8 mouse cellular contexts compared by ENCODE assay signal in the genomic region with DNA sequence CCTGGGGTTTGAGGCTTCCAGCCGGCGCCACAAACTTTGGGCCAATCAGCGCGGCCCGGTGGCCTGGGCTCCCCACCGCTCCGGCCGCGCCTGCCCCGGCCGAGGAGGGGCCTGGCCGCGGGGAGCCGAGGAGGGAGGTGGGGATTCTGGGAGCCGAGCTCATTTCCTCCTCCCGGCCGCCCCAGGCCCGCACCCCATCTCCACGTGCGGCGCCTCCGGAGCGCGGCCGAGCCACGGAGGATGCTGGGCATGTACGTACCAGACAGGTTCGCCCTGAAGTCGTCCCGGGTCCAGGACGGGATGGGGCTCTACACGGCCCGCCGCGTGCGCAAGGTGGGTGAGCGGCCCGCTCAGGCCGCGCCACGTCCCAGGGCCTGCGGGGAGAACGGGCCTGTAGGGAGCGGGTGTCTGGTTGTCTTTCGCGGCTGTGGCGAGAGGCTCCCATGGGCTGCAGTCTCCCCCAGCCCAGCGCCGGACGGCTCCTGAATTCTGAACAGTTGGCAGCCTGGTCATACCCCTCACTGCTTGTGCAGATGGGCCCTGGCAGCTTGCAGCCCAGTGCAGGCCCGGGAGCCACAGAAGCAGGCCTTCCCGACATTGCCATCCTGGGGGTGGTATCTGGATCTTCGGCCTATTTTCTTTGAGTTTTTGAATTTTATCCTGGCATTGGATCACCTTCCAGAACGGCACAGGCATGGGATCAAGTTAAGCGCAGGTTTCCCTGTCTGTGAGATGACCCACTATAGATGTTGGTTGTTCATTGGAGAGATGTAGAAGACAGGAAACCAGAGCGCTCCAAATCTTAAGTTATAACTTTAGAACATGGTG. TPM values are rescaled to one million over a fixed set of nuclear protein-coding genes. Genes with fewer than 3 reads are reported as not detected.
A peak's percentile ranks its signal among the peaks of the same experiment; 100 is the strongest.
DNase-seq lines count a peak whose midpoint lies in the region; ATAC-seq lines count a peak whose summit lies in the region.

A gene (plus strand): TSS at position 128 of the 828 bp plus-strand sequence.

- intact Hi-C loops in heart, postnatal 10 days (cut with DNase I) = loop anchor here (5.0 kb wide), 2 partner anchors 73 to 107 kb away; a partner anchor contains a TSS

- peak; percentile 46 for DNase-seq in ES-CJ7 (ENCODE audit: low read depth, low spot score)
- DNase-seq in forebrain, embryonic 14.5 days (ENCODE audit: low spot score) = peak; percentile 61
- peak; percentile 76 to 82 for DNase-seq in heart, postnatal 10 days
- DNase-seq in kidney, postnatal 36 days = peak; percentile 49 to 74
- DNase-seq in thymus, postnatal 4 days = peak; percentile 58

- no peaks in the 10 kb centered on the region for H3K9me3 ChIP-seq in forebrain, embryonic 14.5 days (replicated peaks; ENCODE audit: control insufficient read depth, low read length)
- H3K9me3 ChIP-seq in liver, embryonic 16.5 days (replicated peaks; ENCODE audit: control insufficient read depth, low read length) = no peaks in the 10 kb centered on the region
- no peaks in the 10 kb centered on the region for H3K9me3 ChIP-seq in neural tube, embryonic 14.5 days (ENCODE audit: control insufficient read depth, low read length)

- H3K9ac ChIP-seq in forebrain, embryonic 14.5 days (ENCODE audit: low read length) = peak within 1 kb of the TSS; percentile 76
- peak within 1 kb of the TSS; percentile 53 for H3K9ac ChIP-seq in liver, embryonic 16.5 days (ENCODE audit: low read depth, low read length)
- peak within 1 kb of the TSS; percentile 70 for H3K9ac ChIP-seq in neural tube, embryonic 14.5 days (replicated peaks; ENCODE audit: low read depth, low read length)

- H3K4me1 ChIP-seq in forebrain, embryonic 14.5 days (ENCODE audit: control insufficient read depth, insufficient read depth, low read length) = no peaks in the 10 kb centered on the region
- H3K4me1 ChIP-seq in liver, embryonic 16.5 days (ENCODE audit: control insufficient read depth, low read depth, low read length) = no peaks in the 10 kb centered on the region; the same call in 1 of the 2 replicates
- H3K4me1 ChIP-seq in neural tube, embryonic 14.5 days (ENCODE audit: control insufficient read depth, insufficient read depth, low read length) = 0 out of 2 replicates have a peak, but pooled peaks cover 3% of the 10 kb centered on the region

- no peaks in the 10 kb centered on the region for H3K36me3 ChIP-seq in forebrain, embryonic 14.5 days (ENCODE audit: control insufficient read depth, insufficient read depth, low read length)
- H3K36me3 ChIP-seq in liver, embryonic 16.5 days (ENCODE audit: control insufficient read depth, insufficient read depth) = no peaks in the 10 kb centered on the region
- H3K36me3 ChIP-seq in neural tube, embryonic 14.5 days (ENCODE audit: control insufficient read depth, insufficient read depth, low read length) = no peaks in the 10 kb centered on the region

- H3K4me2 ChIP-seq in forebrain, embryonic 14.5 days (ENCODE audit: low read length) = peak within 1 kb of the TSS; percentile 95
- H3K4me2 ChIP-seq in liver, embryonic 16.5 days (ENCODE audit: low read depth, low read length) = peak within 1 kb of the TSS; percentile 67
- peak within 1 kb of the TSS; percentile 74 for H3K4me2 ChIP-seq in neural tube, embryonic 14.5 days (ENCODE audit: low read depth, low read length)

- peak; percentile 92 for ATAC-seq in cerebellum, adult (ENCODE audit: insufficient number of reproducible peaks, low FRiP score, low TSS enrichment)
- ATAC-seq in forebrain, embryonic 14.5 days = peak; percentile 94
- peak; percentile 74 for ATAC-seq in liver, embryonic 16.5 days (ENCODE audit: low read depth)
- ATAC-seq in neural tube, embryonic 14.5 days (ENCODE audit: low read depth) = peak; percentile 93

- no peaks in the 10 kb centered on the region for H3K27me3 ChIP-seq in forebrain, embryonic 14.5 days (replicated peaks; ENCODE audit: control insufficient read depth, insufficient read depth, low read length)
- H3K27me3 ChIP-seq in liver, embryonic 16.5 days (ENCODE audit: control insufficient read depth, insufficient read depth, low read depth, low read length) = no peaks in the 10 kb centered on the region; the same call in 1 of the 2 replicates
- H3K27me3 ChIP-seq in neural tube, embryonic 14.5 days (ENCODE audit: control insufficient read depth, insufficient read depth, low read length) = no peaks in the 10 kb centered on the region

- H3K27ac ChIP-seq in forebrain, embryonic 14.5 days (ENCODE audit: low read depth, low read length) = peak within 1 kb of the TSS; percentile 22; the same call in 1 of the 2 replicates
- H3K27ac ChIP-seq in liver, embryonic 16.5 days (ENCODE audit: low read length) = no peak within 1 kb of the TSS
- H3K27ac ChIP-seq in neural tube, embryonic 14.5 days (ENCODE audit: low read depth, low read length) = peak within 1 kb of the TSS; percentile 52; the same call in 1 of the 2 replicates

- peak within 1 kb of the TSS; percentile 48 for H3K4me3 ChIP-seq in forebrain, embryonic 14.5 days (ENCODE audit: low read depth, low read length)
- peak within 1 kb of the TSS; percentile 63 for H3K4me3 ChIP-seq in liver, embryonic 16.5 days (ENCODE audit: low read depth, low read length)
- H3K4me3 ChIP-seq in neural tube, embryonic 14.5 days (ENCODE audit: low read depth, low read length) = peak within 1 kb of the TSS; percentile 51

- 5% methylated on average over 51 of the region's 56 CpGs for WGBS in forebrain, embryonic 14.5 days
- 4% methylated on average over 51 of the region's 56 CpGs for WGBS in liver, embryonic 16.5 days (ENCODE audit: insufficient replicate concordance)
- WGBS in neural tube, embryonic 14.5 days = 4% methylated on average over 55 of the region's 56 CpGs

RNA-seq across cellular contexts. Expression of the gene that starts here (rescaled TPM):
- polyA plus RNA-seq in forebrain, embryonic 14.5 days (2014; fragmentation: Nextera tagmentation; extraction: Ambion mirVana) = 5.3 and 5.9 TPM in 2 replicates
- 10 to 100 TPM; 10.2 to 11.1 TPM for total RNA-seq in heart, postnatal 10 days (2021)
- 1.3 and 1.5 TPM in 2 replicates for polyA plus RNA-seq in liver, embryonic 16.5 days (2015; fragmentation: Nextera tagmentation; extraction: Ambion mirVana)
- 4.4 and 6.7 TPM in 2 replicates for polyA plus RNA-seq in neural tube, embryonic 14.5 days (2014; fragmentation: Nextera tagmentation; extraction: Ambion mirVana)
